Mouse (Mus musculus): ENCODE measurements around the gene Kat7.

GRCm38 (mm10) chr11:95250110-95250509, 59.9 kb downstream of the Kat7 start:
- TF ChIP-seq GATA1 (IDR thresholded peaks at IDR 0.05; ENCODE audit: borderline replicate concordance, low read length) (no peak), FLI1 (IDR thresholded peaks at IDR 0.05; ENCODE audit: low read length) (no peak)

Data from megakaryocyte, embryonic 14.5 days (primary cell).